Mouse (Mus musculus): ENCODE measurements at regions not wholly inside any gene's neighbourhood (a gene's known extent, or its start where the extent isn't known, plus 50 kb on each side); places are given as distances from the start of the nearest gene placed in this dataset.

GRCm38 (mm10) chr13:16100253-16100652, 88.6 kb downstream of the Inhba start:
- DNase-seq (ENCODE audit: extremely low spot score, low read depth, low spot score): no peak

GRCm38 (mm10) chr13:16114837-16115236, 103.2 kb downstream of the Inhba start:
- DNase-seq (ENCODE audit: extremely low spot score, low read depth, low spot score): no peak

GRCm38 (mm10) chr13:16146686-16147085, 135.0 kb downstream of the Inhba start:
- no peak for DNase-seq (ENCODE audit: extremely low spot score, low read depth, low spot score)

- DNase-seq (ENCODE audit: extremely low spot score, low read depth, low spot score): no peak
Measured at GRCm38 (mm10) chr13:16154926-16155325, 143.3 kb downstream of the Inhba start.

GRCm38 (mm10) chr13:16165204-16165894, 153.7 kb downstream of the Inhba start:
- DNase-seq (ENCODE audit: extremely low spot score, low read depth, low spot score): no peak

GRCm38 (mm10) chr13:16196692-16197091, 185.0 kb downstream of the Inhba start:
- DNase-seq (ENCODE audit: extremely low spot score, low read depth, low spot score): no peak

GRCm38 (mm10) chr13:16200046-16200445, 188.4 kb downstream of the Inhba start:
- no peak for DNase-seq (ENCODE audit: extremely low spot score, low read depth, low spot score)

- no peak for DNase-seq (ENCODE audit: extremely low spot score, low read depth, low spot score)
Measured at GRCm38 (mm10) chr13:16203147-16203546, 191.5 kb downstream of the Inhba start.

GRCm38 (mm10) chr13:16204097-16204496, 192.4 kb downstream of the Inhba start:
- DNase-seq (ENCODE audit: extremely low spot score, low read depth, low spot score): no peak

DNA sequence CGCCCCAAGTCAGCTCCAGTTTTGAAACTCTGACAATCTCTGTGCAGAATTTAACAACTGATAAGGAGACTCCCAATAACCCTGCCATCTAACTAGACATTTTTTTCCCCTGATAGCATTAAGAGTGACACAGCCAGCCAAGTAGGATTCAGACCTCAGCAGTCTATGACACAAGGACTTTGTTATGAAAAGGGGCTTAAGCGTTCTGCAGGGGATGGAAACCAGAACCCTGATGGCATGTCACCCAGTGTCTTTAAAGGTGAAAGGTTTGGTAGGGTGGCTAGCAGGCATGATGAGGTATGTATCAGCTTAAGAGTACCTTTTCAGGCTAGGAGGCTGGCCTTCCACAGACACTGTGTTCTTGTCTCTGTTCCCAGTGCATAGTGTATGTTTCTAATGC, 199.8 kb downstream of the Inhba start:
- DNase-seq (ENCODE audit: extremely low spot score, low read depth, low spot score): no peak

- DNase-seq (ENCODE audit: extremely low spot score, low read depth, low spot score): no peak
Measured at GRCm38 (mm10) chr13:16219877-16220276, 208.2 kb downstream of the Inhba start.

DNA sequence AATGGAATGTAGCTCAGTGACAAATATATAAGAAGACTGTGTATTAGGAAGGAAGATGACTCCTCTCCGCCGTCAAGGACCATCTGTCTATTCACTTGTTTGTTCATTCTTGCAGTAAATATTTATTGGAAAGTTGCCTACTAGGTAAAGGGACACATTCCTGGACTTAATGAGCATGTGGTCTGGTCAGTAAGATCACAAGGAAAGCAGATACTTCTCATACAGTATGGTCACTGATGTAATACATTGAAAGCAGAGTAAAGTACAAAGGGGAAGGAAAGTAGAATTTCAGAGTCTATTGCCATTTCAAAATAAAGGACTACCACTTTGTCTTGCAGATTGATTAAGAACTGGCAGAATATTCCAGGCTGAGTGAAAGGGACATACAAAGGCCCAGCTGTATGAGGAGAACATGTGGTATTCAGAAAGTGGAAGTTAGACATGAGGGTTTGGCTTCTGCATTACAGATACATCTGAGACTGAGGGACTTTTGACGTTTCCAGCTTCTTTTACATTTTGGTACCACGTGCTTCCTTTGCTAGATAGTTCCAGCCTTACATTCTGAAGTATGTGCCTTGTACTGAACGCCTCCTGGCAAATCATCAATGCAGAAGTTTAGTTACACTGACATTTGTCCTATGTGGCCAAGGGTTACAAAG, 211.4 kb downstream of the Inhba start:
- DNase-seq (ENCODE audit: extremely low spot score, low read depth, low spot score): no peak

GRCm38 (mm10) chr13:16261145-16261544, 249.5 kb downstream of the Inhba start:
- DNase-seq (ENCODE audit: extremely low spot score, low read depth, low spot score): no peak

GRCm38 (mm10) chr13:16279974-16280373, 268.3 kb downstream of the Inhba start:
- no peak for DNase-seq (ENCODE audit: extremely low spot score, low read depth, low spot score)

GRCm38 (mm10) chr13:16280742-16281141, 269.1 kb downstream of the Inhba start:
- DNase-seq (ENCODE audit: extremely low spot score, low read depth, low spot score): no peak

GRCm38 (mm10) chr13:16281777-16282176, 270.1 kb downstream of the Inhba start:
- no peak for DNase-seq (ENCODE audit: extremely low spot score, low read depth, low spot score)

DNA sequence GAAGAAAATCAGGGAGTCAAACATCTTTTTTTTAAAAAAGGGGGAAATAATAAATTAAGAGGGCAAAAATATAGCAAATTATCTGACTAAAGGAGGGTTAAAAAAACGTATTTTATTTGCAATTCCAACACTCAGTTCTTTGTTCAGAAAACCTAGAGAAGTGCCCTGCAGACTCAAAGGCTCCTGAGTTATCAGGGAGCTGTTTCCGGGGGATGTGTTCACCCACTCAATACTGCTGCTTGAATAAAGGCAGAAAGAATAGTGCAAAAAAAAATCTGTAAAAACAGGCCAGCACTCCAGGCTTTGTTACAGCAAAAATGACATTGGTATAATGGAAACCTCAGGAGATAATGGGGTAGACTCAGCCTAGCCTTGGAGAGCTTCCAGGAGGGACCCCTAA, 270.6 kb downstream of the Inhba start:
- no peak for DNase-seq (ENCODE audit: extremely low spot score, low read depth, low spot score)

GRCm38 (mm10) chr13:16283336-16283735, 271.7 kb downstream of the Inhba start:
- no peak for DNase-seq (ENCODE audit: extremely low spot score, low read depth, low spot score)

GRCm38 (mm10) chr13:16289633-16290032, 278.0 kb downstream of the Inhba start:
- DNase-seq (ENCODE audit: extremely low spot score, low read depth, low spot score): no peak

DNA sequence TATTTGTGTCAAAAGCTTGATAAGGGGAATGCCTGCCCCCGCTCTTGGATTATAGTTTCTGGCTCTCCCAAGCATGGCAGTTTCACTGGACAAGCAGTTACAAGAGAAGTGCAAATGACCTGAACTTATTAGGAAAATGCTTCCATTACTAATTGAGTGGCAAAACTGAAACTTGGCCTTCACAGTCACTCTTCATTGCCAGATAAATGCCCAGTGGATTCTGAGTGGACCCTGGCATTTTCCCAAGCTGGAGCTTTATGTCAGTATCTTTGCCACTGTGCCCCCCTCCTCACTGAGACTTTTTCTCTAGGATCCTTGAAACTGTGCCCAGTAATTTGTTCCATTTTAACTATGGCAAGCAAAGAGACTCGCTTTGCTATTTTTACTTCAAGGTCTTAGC, 279.1 kb downstream of the Inhba start:
- no peak for DNase-seq (ENCODE audit: extremely low spot score, low read depth, low spot score)

GRCm38 (mm10) chr13:16291661-16292291, 280.1 kb downstream of the Inhba start:
- no peak for DNase-seq (ENCODE audit: extremely low spot score, low read depth, low spot score)

- no peak for DNase-seq (ENCODE audit: extremely low spot score, low read depth, low spot score)
Measured at GRCm38 (mm10) chr13:16299756-16300155, 288.1 kb downstream of the Inhba start.
